Mouse (Mus musculus) testis, adult 2 months (tissue): ENCODE data around the gene Cep72.

Experiments
- CTCF ChIP-seq: fragments of 200-500 bp; IDR thresholded peaks from 2 replicates; pipeline ENCODE4 v1.5.1; 2012; ENCODE audit warnings: low read depth, mild to moderate bottlenecking, inconsistent platforms, low read length, moderate library complexity; ENCODE audit not compliant: control insufficient read depth, insufficient read depth, insufficient replicate concordance
- POLR2A ChIP-seq: fragments of 200-500 bp; IDR thresholded peaks from 2 replicates; pipeline ENCODE4 v1.6.1; 2012; ENCODE audit warnings: low read depth, mild to moderate bottlenecking, inconsistent platforms, low read length, moderate library complexity; ENCODE audit not compliant: control insufficient read depth

DNA sequence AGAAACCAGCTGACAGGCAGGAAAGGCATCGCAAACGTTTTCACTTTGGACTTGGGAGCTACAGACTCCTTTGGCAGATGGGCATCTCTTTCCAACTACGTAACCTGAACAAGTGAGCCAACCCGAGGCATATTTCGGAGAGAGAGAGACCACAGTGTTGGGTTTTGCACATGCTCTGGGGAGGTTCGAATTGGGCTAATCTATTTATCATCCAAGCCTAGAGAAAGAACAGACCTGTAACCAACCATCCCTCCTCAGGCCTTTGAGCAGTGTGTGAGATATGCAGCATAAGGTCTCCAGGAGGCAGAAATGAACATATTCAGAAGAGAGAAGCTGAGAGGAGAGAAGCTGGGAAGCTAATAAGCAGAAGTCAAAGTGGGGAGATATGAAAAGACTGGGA, 61.1 kb downstream of the Cep72 start:
- TF ChIP-seq CTCF (no peak), POLR2A (no peak)
